Comparison of ENCODE assay signal across 14 mouse cellular contexts in genomic region chr11:99121218-99121631, GRCm38 (mm10). TPM values are rescaled to one million over a fixed set of nuclear protein-coding genes. Genes with fewer than 3 reads are reported as not detected.
DNase-seq lines count a peak whose midpoint lies in the region; ATAC-seq and TF ChIP-seq lines count a peak whose summit lies in the region.
"Had no signal": no experiment of that assay in that cellular context is flagged by ENCODE, and none has a peak within 500 bp of the region (broad histone marks: within the 10 kb centered on the region; RNA-seq: fewer than 3 reads in every experiment).

No protein-coding gene starts in this region.

- no peak for TF ChIP-seq EP300 in heart, adult 2 months (IDR thresholded peaks at IDR 0.05; ENCODE audit: insufficient read depth, low read depth, low read length)

- peaks cover 8% of the 10 kb centered on the region for H3K4me1 ChIP-seq in heart, adult 2 months (ENCODE audit: control insufficient read depth, insufficient read depth, low read length)
- H3K4me1 ChIP-seq in lung, embryonic 15.5 days: peaks cover 28% of the 10 kb centered on the region
- peaks cover 36% of the 10 kb centered on the region for H3K4me1 ChIP-seq in embryonic facial prominence, embryonic 14.5 days (ENCODE audit: control insufficient read depth, insufficient read depth, low read length)
- H3K4me1 ChIP-seq in limb, embryonic 15.5 days: peaks cover 44% of the 10 kb centered on the region

- WGBS in heart, adult 2 months: 65% methylated on average over 14 of the region's 14 CpGs
- 63% methylated on average over 14 of the region's 14 CpGs for WGBS in lung, embryonic 15.5 days
- WGBS in embryonic facial prominence, embryonic 14.5 days: 26% methylated on average over 14 of the region's 14 CpGs
- 31% methylated on average over 14 of the region's 14 CpGs for WGBS in limb, embryonic 15.5 days

- H3K27ac ChIP-seq in heart, adult 2 months: peak overlapping the region; percentile 64
- peak overlapping the region; percentile 61 for H3K27ac ChIP-seq in lung, embryonic 15.5 days
- peak overlapping the region; percentile 95 for H3K27ac ChIP-seq in embryonic facial prominence, embryonic 14.5 days (replicated peaks; ENCODE audit: low read depth, low read length)
- peak overlapping the region; percentile 88 for H3K27ac ChIP-seq in limb, embryonic 15.5 days
- H3K27ac ChIP-seq: macrophage had no signal

- ATAC-seq in lung, embryonic 15.5 days (ENCODE audit: borderline replicate concordance, extremely low read depth, low FRiP score, low TSS enrichment): no peak
- peak; percentile 41 for ATAC-seq in embryonic facial prominence, embryonic 14.5 days (ENCODE audit: low read depth)
- 0 out of 2 replicates have a peak, but pooled peaks have one; percentile 10 for ATAC-seq in limb, embryonic 15.5 days (ENCODE audit: insufficient number of reproducible peaks, low FRiP score, low TSS enrichment, low read depth)
- no peak for ATAC-seq in erythroid progenitor cell, adult 5-6 weeks (replicated peaks; ENCODE audit: low FRiP score, poor library complexity, severe bottlenecking)

- no peak for TF ChIP-seq POLR2A in heart, adult 2 months (IDR thresholded peaks at IDR 0.05; ENCODE audit: insufficient read depth, low read depth, low read length)

- H3K9me3 ChIP-seq in lung, embryonic 15.5 days: no peaks in the 10 kb centered on the region
- H3K9me3 ChIP-seq in embryonic facial prominence, embryonic 14.5 days (ENCODE audit: control insufficient read depth, low read length): 0 out of 2 replicates have a peak, but pooled peaks cover 3% of the 10 kb centered on the region
- H3K9me3 ChIP-seq in limb, embryonic 15.5 days: no peaks in the 10 kb centered on the region

- intact Hi-C loops in heart, adult 2 months (cut with DNase I): loop anchor here (5.0 kb wide), 2 partner anchors 54 to 199 kb away; no protein-coding TSS in a partner anchor

- no peak overlapping the region for H3K9ac ChIP-seq in heart, adult 2 months (ENCODE audit: low read depth, low read length)
- no peak overlapping the region for H3K9ac ChIP-seq in lung, embryonic 15.5 days
- H3K9ac ChIP-seq in embryonic facial prominence, embryonic 14.5 days (ENCODE audit: low read depth, low read length): no peak overlapping the region
- no peak overlapping the region for H3K9ac ChIP-seq in limb, embryonic 15.5 days

- no peaks in the 10 kb centered on the region for H3K27me3 ChIP-seq in heart, adult 2 months (ENCODE audit: control insufficient read depth, insufficient read depth, low read length)
- H3K27me3 ChIP-seq in lung, embryonic 15.5 days: no peaks in the 10 kb centered on the region
- H3K27me3 ChIP-seq in embryonic facial prominence, embryonic 14.5 days (replicated peaks; ENCODE audit: control insufficient read depth, insufficient read depth, low read length): no peaks in the 10 kb centered on the region
- no peaks in the 10 kb centered on the region for H3K27me3 ChIP-seq in limb, embryonic 15.5 days
- H3K27me3 ChIP-seq: CH12.LX had no signal

- H3K36me3 ChIP-seq in heart, adult 2 months (ENCODE audit: control insufficient read depth, insufficient read depth, low read length): no peaks in the 10 kb centered on the region
- no peaks in the 10 kb centered on the region for H3K36me3 ChIP-seq in lung, embryonic 15.5 days
- no peaks in the 10 kb centered on the region for H3K36me3 ChIP-seq in embryonic facial prominence, embryonic 14.5 days (ENCODE audit: control insufficient read depth, insufficient read depth, low read length)
- no peaks in the 10 kb centered on the region for H3K36me3 ChIP-seq in limb, embryonic 15.5 days

- DNase-seq in heart, adult 2 months: no peak
- no peak for DNase-seq in heart, adult 8-10 months (ENCODE audit: low spot score)
- DNase-seq in lung, adult 18-20 months: no peak
- peak; percentile 89 for DNase-seq in embryonic facial prominence, embryonic 14.5 days (ENCODE audit: low spot score)
- no peak for DNase-seq in Muller cell, postnatal 12 days (ENCODE audit: inconsistent ontology term)
- DNase-seq: liver had no signal

- no peaks in the 10 kb centered on the region for H3K79me2 ChIP-seq in heart, adult 2 months (replicated peaks; ENCODE audit: control insufficient read depth, insufficient read depth, low read length)

- TF ChIP-seq CTCF in heart, adult 2 months (IDR thresholded peaks at IDR 0.05): no peak

- no peak overlapping the region for H3K4me2 ChIP-seq in lung, embryonic 15.5 days
- no peak overlapping the region for H3K4me2 ChIP-seq in embryonic facial prominence, embryonic 14.5 days (ENCODE audit: low read depth, low read length)
- no peak overlapping the region for H3K4me2 ChIP-seq in limb, embryonic 15.5 days

- no peak overlapping the region for H3K4me3 ChIP-seq in heart, adult 2 months
- no peak overlapping the region for H3K4me3 ChIP-seq in lung, embryonic 15.5 days
- no peak overlapping the region for H3K4me3 ChIP-seq in embryonic facial prominence, embryonic 14.5 days (ENCODE audit: low read depth, low read length)
- H3K4me3 ChIP-seq in limb, embryonic 15.5 days: no peak overlapping the region

RNA-seq across cellular contexts. Expression of gene Tns4, which starts 32.1 kb away (rescaled TPM):
- under 1 TPM; 0.16 to 0.23 TPM for total RNA-seq in heart, adult 2 months (2021)
- 0.49 and 1.1 TPM in 2 replicates for polyA plus RNA-seq in heart, adult 2 months (2012; rRNA removed)
- total RNA-seq in heart, adult 8-10 months (2022): under 1 TPM; 0.06 to 0.43 (median 0.16) TPM
- 0.21 and 0.42 TPM in 2 replicates for polyA plus RNA-seq in lung, embryonic 15.5 days (2015; fragmentation: Nextera tagmentation; extraction: Ambion mirVana)
- polyA plus RNA-seq in embryonic facial prominence, embryonic 14.5 days (2014; fragmentation: Nextera tagmentation; extraction: Ambion mirVana): 0.81 and 1.0 TPM in 2 replicates
- 1.9 and 2.1 TPM in 2 replicates for polyA plus RNA-seq in limb, embryonic 15.5 days (2015; fragmentation: Nextera tagmentation; extraction: Ambion mirVana)
- not detected in 2 replicates for total RNA-seq in erythroid progenitor cell, adult 5-6 weeks (2015; ENCODE audit: low replicate concordance)
- 2.6 and 3.1 TPM in 2 replicates for total RNA-seq in erythroid progenitor cell, adult 5-6 weeks (2017; ENCODE audit: low replicate concordance)
- total RNA-seq: gastrocnemius, adult 8-10 months had no signal
- polyA plus RNA-seq: neural tube, embryonic 14.5 days had no signal

RNA-seq across cellular contexts. Expression of gene Ccr7, which starts 33.7 kb away (rescaled TPM):
- total RNA-seq in heart, adult 2 months (2021): under 1 TPM; 0.29 to 0.59 TPM
- polyA plus RNA-seq in heart, adult 2 months (2012; rRNA removed): 2.6 and 2.7 TPM in 2 replicates
- total RNA-seq in heart, adult 8-10 months (2022): under 1 TPM in 3 of 4 experiments, not detected in 1; 0.14 to 0.57 (median 0.25) TPM
- 0.13 and 0.29 TPM in 2 replicates for polyA plus RNA-seq in lung, embryonic 15.5 days (2015; fragmentation: Nextera tagmentation; extraction: Ambion mirVana)
- 0.33 and 0.50 TPM in 2 replicates for polyA plus RNA-seq in embryonic facial prominence, embryonic 14.5 days (2014; fragmentation: Nextera tagmentation; extraction: Ambion mirVana)
- 0.38 and 0.48 TPM in 2 replicates for polyA plus RNA-seq in limb, embryonic 15.5 days (2015; fragmentation: Nextera tagmentation; extraction: Ambion mirVana)
- total RNA-seq in erythroid progenitor cell, adult 5-6 weeks (2015; ENCODE audit: low replicate concordance): 1.4 and 8.0 TPM in 2 replicates
- 1.3 and 2.0 TPM in 2 replicates for total RNA-seq in erythroid progenitor cell, adult 5-6 weeks (2017; ENCODE audit: low replicate concordance)
- total RNA-seq: common myeloid progenitor, adult 5-6 weeks; gastrocnemius, adult 8-10 months had no signal
- polyA plus RNA-seq: neural tube, embryonic 14.5 days had no signal

Comparison
In these comparisons a context has a peak if more than half of its experiments do, and no peak if none do; other contexts are left out.
1. ATAC-seq: peak in embryonic facial prominence, embryonic 14.5 days (single experiment) and limb, embryonic 15.5 days (single experiment); none in lung, embryonic 15.5 days (single experiment) and erythroid progenitor cell, adult 5-6 weeks (single experiment).
2. Peak in every context shown above with its lines, with median percentiles within 50 percentile points of each other: H3K27ac ChIP-seq.